Mouse (Mus musculus) ES-E14 (cell line): Measurements from ENCODE around the gene Lipf.

Source experiments
- CHD2 ChIP-seq: IDR thresholded peaks from 2 replicates; pipeline ENCODE4 v1.6.1; 2014; ENCODE audit warnings: mild to moderate bottlenecking, low read depth, low read length, inconsistent platforms
- HCFC1 ChIP-seq: IDR thresholded peaks from 2 replicates; pipeline ENCODE4 v1.6.1; 2012; ENCODE audit warnings: low read length, inconsistent platforms, borderline replicate concordance; ENCODE audit not compliant: insufficient read depth
- MAFK ChIP-seq: IDR thresholded peaks from 2 replicates; pipeline ENCODE4 v1.6.1; 2014; ENCODE audit warnings: mild to moderate bottlenecking, low read depth, low read length, inconsistent platforms; ENCODE audit not compliant: insufficient read depth
- ZC3H11A ChIP-seq: IDR thresholded peaks from 2 replicates; pipeline ENCODE4 v1.6.1; 2012; ENCODE audit warnings: low read depth, mild to moderate bottlenecking, inconsistent platforms, low read length, borderline replicate concordance
- ZNF384 ChIP-seq: IDR thresholded peaks from 2 replicates; pipeline ENCODE4 v1.6.1; 2012; ENCODE audit warnings: low read depth, low read length, inconsistent platforms

GRCm38 (mm10) chr19:34008002-34008401 is 47.0 kb downstream of the Lipf start, which contains the start of gene Lipk:
- TF ChIP-seq MAFK = no peak
- TF ChIP-seq ZC3H11A = no peak
- no peak for TF ChIP-seq ZNF384
- TF ChIP-seq CHD2 = no peak
- no peak for TF ChIP-seq HCFC1
